Mouse (Mus musculus): ENCODE data around the gene Tgfb3. TPM values are rescaled to one million over a fixed set of nuclear protein-coding genes. Genes with fewer than 3 reads are reported as not detected.

Gene Tgfb3
- polyA plus RNA-seq, 1 experiment from 2014 or later: 8.5 TPM

DNA sequence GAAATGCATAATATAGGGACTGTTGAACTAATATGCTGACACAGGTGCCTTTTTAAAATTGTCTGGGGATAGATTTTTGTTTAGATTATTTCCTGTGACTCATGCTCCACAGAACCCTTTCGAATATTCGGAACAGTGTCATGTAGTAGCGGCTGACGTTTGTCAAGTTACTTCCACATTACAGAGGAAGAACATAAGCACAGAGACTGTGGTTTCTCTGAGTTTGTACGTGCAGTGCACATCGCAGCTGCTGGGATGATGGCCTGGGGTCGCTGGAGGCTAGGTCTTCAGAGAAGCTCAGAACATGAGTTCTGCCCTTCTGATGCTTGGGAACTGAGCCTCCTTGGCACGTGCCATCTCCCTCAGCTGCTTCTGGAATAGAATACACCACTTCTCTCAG is 31.5 kb downstream of the Tgfb3 start:
- no peak overlapping the region for H3K4me2 ChIP-seq
- peaks cover 9% of the 10 kb centered on the region; the same call in 1 of the 2 replicates for H3K9me3 ChIP-seq
- H3K4me1 ChIP-seq: no peaks in the 10 kb centered on the region; the same call in 1 of the 2 replicates
- H3K36me3 ChIP-seq (replicated peaks): peaks cover 8% of the 10 kb centered on the region
- H3K9ac ChIP-seq: no peak overlapping the region
- no peaks in the 10 kb centered on the region for H3K27me3 ChIP-seq
- WGBS: 90% methylated on average over 8 of the region's 8 CpGs
- ATAC-seq (ENCODE audit: low FRiP score): no peak
- no peak overlapping the region for H3K4me3 ChIP-seq (replicated peaks)
- H3K27ac ChIP-seq: no peak overlapping the region

DNA sequence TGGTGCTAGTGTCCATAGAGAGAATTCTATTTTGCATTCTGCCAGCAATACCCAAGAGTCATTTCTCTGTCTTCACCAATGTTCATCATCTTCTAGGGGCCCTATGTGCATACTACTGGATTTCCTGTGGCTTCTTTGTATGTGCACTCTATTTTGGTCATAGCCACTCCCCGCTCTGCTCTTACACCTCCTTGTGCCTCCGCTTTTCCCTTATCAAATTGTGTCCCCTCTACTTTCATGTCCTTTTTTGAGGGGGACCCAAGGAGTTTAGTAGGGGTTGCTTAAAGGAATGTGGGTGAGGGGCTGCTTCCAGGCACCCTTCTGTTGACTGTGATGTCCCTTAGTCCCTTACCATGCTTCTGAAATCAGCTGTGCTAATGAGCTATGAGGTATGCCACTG is 32.1 kb downstream of the Tgfb3 start:
- H3K4me3 ChIP-seq (replicated peaks): no peak overlapping the region
- no peaks in the 10 kb centered on the region for H3K27me3 ChIP-seq
- 97% methylated on average over 2 of the region's 2 CpGs for WGBS
- peaks cover 9% of the 10 kb centered on the region; the same call in 1 of the 2 replicates for H3K9me3 ChIP-seq
- H3K9ac ChIP-seq: no peak overlapping the region
- peaks cover 8% of the 10 kb centered on the region for H3K36me3 ChIP-seq (replicated peaks)
- H3K4me2 ChIP-seq: no peak overlapping the region
- H3K4me1 ChIP-seq: no peaks in the 10 kb centered on the region; the same call in 1 of the 2 replicates
- ATAC-seq (ENCODE audit: low FRiP score): no peak
- H3K27ac ChIP-seq: no peak overlapping the region

DNA sequence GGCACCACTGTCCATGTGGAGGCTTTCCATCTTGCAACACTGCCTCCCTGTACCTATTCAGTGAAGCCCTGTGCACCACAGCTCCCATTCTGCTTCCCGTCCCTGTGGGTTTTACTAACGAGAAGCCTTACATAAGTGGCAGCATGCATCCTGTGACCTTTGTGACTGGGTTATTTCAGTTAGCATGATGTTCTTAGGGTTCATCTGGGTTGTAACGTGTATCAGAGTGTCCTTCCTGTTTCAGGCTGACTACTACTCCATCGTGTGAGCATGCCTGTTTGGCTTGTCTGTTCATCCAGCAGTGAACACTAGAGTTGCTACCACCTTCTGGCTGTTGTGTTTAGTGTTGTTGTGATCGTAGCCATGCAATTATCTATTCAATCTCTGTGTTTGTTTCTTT is 32.7 kb downstream of the Tgfb3 start:
- H3K9me3 ChIP-seq: peaks cover 9% of the 10 kb centered on the region; the same call in 1 of the 2 replicates
- no peaks in the 10 kb centered on the region for H3K27me3 ChIP-seq
- no peak overlapping the region for H3K9ac ChIP-seq
- H3K36me3 ChIP-seq (replicated peaks): peaks cover 8% of the 10 kb centered on the region
- no peaks in the 10 kb centered on the region; the same call in 1 of the 2 replicates for H3K4me1 ChIP-seq
- no peak for ATAC-seq (ENCODE audit: low FRiP score)
- 74% methylated on average over 5 of the region's 5 CpGs for WGBS
- H3K4me2 ChIP-seq: no peak overlapping the region
- H3K27ac ChIP-seq: no peak overlapping the region
- no peak overlapping the region for H3K4me3 ChIP-seq (replicated peaks)

DNA sequence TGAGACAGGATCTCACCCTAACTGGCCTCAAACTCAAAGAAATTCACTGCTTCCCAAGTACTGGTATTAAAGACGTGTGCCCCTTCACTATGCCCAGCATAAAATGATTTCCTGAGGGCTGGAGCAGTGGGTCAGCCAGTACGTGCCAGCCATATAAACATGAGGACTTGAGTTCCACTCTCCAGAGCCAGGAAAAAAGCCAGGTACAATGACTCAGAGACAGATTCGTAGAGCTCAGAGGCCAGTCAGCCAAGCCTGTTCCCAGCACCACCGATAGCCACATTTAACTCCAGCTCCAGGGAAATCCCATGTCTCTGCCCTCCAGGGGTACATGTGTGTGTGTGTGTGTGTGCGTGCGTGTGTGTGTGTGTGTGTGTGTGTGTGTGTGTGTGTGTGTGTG is 39.1 kb downstream of the Tgfb3 start:
- Histone ChIP-seq H3K4me3 (replicated peaks) (no peak overlapping the region), H3K9me3 (peaks cover 9% of the 10 kb centered on the region; the same call in 1 of the 2 replicates), H3K4me1 (peaks cover 17% of the 10 kb centered on the region), H3K4me2 (no peak overlapping the region), H3K27ac (no peak overlapping the region), H3K9ac (no peak overlapping the region), H3K36me3 (replicated peaks) (peaks cover 8% of the 10 kb centered on the region), H3K27me3 (no peaks in the 10 kb centered on the region)
- ATAC-seq (ENCODE audit: low FRiP score): no peak
- WGBS: 89% methylated on average over 6 of the region's 6 CpGs

DNA sequence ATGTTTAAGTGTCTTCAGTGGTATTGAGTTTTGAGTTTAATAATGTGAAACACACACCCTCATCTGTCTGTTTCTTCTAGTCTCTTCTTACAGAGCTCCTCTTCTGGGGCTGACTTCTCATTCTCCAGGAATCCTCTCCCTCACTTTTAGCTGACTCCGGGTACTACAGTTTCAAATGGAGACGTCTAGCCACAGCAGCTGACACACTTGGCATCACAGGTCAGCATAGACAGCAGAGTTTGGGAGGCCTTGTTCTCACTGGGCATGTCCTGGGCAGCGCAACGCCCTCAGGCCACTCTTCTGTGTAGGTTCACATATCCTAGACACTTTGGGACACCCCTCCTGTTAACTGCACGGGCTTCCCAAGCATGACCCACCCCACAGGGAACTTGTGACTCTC is 39.8 kb downstream of the Tgfb3 start:
- ATAC-seq (ENCODE audit: low FRiP score): no peak
- Histone ChIP-seq H3K27me3 (no peaks in the 10 kb centered on the region), H3K4me3 (replicated peaks) (no peak overlapping the region), H3K36me3 (replicated peaks) (peaks cover 8% of the 10 kb centered on the region), H3K27ac (no peak overlapping the region), H3K9ac (no peak overlapping the region), H3K4me2 (no peak overlapping the region), H3K9me3 (peaks cover 9% of the 10 kb centered on the region; the same call in 1 of the 2 replicates), H3K4me1 (peaks cover 17% of the 10 kb centered on the region)
- 79% methylated on average over 5 of the region's 5 CpGs for WGBS

DNA sequence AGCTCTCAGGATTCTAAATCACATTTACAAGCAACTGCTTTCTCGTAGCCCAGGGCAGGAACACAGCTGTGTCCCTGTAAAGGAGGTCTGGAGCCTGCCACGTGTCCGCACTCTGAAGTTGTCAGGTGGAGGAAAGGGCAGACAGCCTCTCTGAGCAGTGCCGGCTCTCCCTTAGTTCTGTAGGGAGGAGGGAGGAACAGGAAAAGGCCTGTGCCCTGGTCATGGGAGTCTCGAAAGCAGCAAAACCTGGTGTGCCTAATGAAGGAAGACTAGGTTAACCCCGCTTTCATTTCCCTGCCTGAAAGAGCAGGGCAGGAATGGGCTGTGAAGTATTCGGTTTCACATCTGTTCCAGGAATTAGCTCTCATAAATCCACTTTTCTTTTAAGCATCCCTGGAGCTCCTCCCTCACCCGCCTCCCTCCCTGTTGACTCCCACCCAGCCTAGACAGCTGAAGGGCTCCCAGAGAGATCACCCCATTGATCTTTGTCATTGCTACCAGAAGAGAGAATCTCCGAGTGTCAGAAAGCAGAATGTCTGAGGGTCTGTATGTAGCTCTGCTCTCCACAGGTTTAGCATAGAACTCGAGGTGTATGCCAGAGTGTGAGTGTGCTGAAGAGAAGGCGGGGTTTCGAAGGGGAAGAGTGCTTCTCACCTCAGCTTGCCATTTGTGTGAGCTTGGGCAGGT is 41.5 kb downstream of the Tgfb3 start:
- 26% methylated on average over 12 of the region's 12 CpGs for WGBS
- no peaks in the 10 kb centered on the region for H3K36me3 ChIP-seq (replicated peaks)

DNA sequence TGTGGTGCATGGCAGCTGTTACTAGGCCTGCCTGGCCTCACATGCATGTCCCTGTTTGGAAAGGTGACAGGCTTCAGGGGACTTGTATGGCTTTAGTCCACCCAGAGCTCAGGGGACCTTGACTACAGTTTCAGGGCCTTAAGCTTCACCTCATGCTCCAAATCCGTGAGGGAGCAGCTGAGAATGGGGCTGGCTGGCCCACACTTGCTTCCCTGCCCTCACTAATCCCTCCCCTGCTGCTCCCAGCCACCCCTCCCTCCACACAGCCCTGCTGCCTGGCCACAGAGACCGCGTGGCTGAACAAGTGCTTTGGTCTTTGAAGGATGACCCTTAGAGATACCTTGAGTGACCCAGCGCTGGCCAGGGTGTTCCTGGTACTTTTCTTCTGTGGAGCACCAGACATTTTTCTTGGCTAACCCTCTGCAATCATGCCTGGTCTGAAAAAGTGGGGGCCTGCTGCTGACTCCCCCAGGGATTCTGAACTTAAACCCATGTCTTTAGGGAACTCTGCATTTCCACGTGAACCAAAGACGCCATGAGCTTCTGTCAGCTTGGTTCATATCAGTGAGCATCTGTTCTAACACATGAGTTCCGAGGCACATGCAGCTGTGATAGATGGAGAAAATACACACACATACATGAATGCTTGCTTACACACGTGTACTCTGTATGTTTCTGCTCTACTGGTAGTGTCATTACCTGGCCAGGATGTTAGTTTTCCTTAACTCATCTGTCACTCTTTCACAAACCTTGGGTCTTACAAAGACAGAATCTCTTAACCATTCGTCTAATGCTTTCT is 42.3 kb downstream of the Tgfb3 start:
- Histone ChIP-seq H3K4me3 (replicated peaks) (no peak overlapping the region), H3K9ac (no peak overlapping the region), H3K4me1 (peaks cover 17% of the 10 kb centered on the region), H3K9me3 (no peaks in the 10 kb centered on the region), H3K27me3 (no peaks in the 10 kb centered on the region), H3K27ac (no peak overlapping the region), H3K36me3 (replicated peaks) (no peaks in the 10 kb centered on the region), H3K4me2 (no peak overlapping the region)
- ATAC-seq (ENCODE audit: low FRiP score): no peak
- WGBS: 38% methylated on average over 9 of the region's 9 CpGs

More for the DNA sequence above, 41.5 kb downstream of the Tgfb3 start:
- Histone ChIP-seq H3K4me2 (no peak overlapping the region), H3K27ac (no peak overlapping the region), H3K27me3 (no peaks in the 10 kb centered on the region), H3K9ac (no peak overlapping the region), H3K4me3 (replicated peaks) (no peak overlapping the region), H3K4me1 (peaks cover 17% of the 10 kb centered on the region), H3K9me3 (no peaks in the 10 kb centered on the region)
- 0 out of 2 replicates have a peak, but pooled peaks have one; percentile 41 for ATAC-seq (ENCODE audit: low FRiP score)

DNA sequence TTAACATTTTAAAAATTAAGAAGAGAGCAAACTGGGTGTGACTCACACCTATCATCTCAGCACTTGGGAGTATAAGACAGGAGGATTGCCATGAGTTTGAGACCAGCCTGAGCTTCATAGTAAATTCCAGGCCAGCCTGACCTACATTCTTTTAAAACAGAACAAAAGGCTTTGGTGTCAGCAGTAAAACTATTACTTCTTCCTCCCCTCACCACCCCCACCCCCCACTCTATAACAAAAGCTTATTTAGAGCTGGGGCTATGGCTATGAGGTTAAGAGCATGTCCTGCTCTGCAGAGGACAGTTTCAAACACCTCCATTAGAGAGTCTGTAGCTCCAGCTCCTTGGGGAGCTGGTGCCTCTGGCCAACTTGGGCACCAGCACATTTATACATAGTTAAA is 43.3 kb downstream of the Tgfb3 start:
- Histone ChIP-seq H3K9me3 (no peaks in the 10 kb centered on the region), H3K4me1 (peaks cover 17% of the 10 kb centered on the region), H3K27me3 (no peaks in the 10 kb centered on the region), H3K9ac (no peak overlapping the region), H3K36me3 (replicated peaks) (no peaks in the 10 kb centered on the region), H3K4me2 (no peak overlapping the region), H3K4me3 (replicated peaks) (no peak overlapping the region), H3K27ac (no peak overlapping the region)
- no peak for ATAC-seq (ENCODE audit: low FRiP score)

DNA sequence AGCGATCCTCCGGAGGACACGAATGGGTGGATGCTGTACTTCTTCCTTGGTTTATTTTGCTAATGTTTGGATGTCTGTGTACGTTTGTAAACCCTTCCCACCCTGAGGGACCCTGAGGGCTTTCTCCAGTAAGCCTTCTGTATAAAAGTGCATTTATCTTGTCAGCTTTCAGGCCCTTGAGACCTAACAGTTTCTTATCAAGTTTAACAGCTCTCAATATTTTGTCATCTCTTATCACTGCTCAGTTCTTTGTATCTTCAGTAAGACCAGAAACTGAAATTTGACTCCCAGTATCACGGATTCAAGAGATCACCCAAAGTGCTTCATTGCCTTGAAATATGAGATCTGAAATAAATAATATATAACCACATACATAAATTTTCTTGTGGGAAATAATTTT is 47.9 kb downstream of the Tgfb3 start:
- H3K36me3 ChIP-seq (replicated peaks): no peaks in the 10 kb centered on the region
- H3K9me3 ChIP-seq: no peaks in the 10 kb centered on the region
- 87% methylated on average over 5 of the region's 5 CpGs for WGBS
- H3K27ac ChIP-seq: no peak overlapping the region
- no peak for ATAC-seq (ENCODE audit: low FRiP score)
- H3K9ac ChIP-seq: no peak overlapping the region
- no peak overlapping the region for H3K4me2 ChIP-seq
- no peaks in the 10 kb centered on the region for H3K4me1 ChIP-seq
- no peak overlapping the region for H3K4me3 ChIP-seq (replicated peaks)
- no peaks in the 10 kb centered on the region for H3K27me3 ChIP-seq

DNA sequence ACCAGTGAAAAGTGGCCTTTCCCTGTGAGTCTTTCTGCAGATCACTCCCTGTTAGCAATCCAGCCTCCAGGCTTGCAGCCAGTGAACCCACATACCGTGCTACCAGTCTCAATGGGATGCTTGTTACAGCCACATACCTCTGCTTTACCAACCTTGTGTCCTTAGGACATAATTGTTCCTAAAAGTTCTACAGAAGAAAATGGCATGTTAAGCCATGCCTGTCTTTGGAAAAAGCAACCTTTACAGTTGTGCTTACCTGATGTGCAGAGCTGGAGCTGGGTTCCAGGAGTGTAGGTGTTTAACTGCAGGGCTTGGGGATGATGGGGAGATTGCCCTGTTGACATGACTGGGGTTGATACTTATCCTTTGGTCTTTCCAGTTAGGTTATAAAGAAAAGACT is 51.1 kb downstream of the Tgfb3 start:
- ATAC-seq (ENCODE audit: low FRiP score): no peak
- 96% methylated on average over 1 of the region's 1 CpGs for WGBS
- Histone ChIP-seq H3K27me3 (no peaks in the 10 kb centered on the region), H3K27ac (no peak overlapping the region), H3K9ac (no peak overlapping the region), H3K4me1 (no peaks in the 10 kb centered on the region; the same call in 1 of the 2 replicates), H3K9me3 (no peaks in the 10 kb centered on the region), H3K4me2 (no peak overlapping the region), H3K36me3 (replicated peaks) (no peaks in the 10 kb centered on the region), H3K4me3 (replicated peaks) (no peak overlapping the region)

DNA sequence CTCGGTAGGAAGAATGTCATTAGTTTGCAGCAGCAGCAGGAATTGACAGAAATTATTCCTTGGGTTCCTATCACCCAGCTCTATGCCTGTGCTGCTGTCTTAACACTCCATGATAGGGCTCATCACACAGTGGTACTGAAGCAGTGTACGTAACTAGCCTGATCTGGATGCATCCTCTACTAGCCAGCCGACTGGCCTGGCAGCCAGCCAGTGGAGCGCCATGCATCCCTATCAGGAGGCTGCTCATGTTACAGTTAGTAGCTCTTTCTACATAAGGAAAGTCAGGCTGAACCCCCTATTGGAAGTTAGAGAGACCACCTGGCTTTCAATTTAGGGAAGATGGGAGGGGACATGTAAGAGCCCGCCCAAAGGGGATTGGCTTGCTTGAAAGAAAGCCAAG is 51.8 kb downstream of the Tgfb3 start:
- no peaks in the 10 kb centered on the region for H3K27me3 ChIP-seq
- WGBS: 76% methylated on average over 5 of the region's 5 CpGs
- no peaks in the 10 kb centered on the region for H3K36me3 ChIP-seq (replicated peaks)
- no peaks in the 10 kb centered on the region; the same call in 1 of the 2 replicates for H3K4me1 ChIP-seq
- no peak overlapping the region for H3K4me3 ChIP-seq (replicated peaks)
- ATAC-seq (ENCODE audit: low FRiP score): peak; percentile 44; the same call in 1 of the 2 replicates
- H3K27ac ChIP-seq: no peak overlapping the region
- H3K9ac ChIP-seq: no peak overlapping the region
- no peaks in the 10 kb centered on the region for H3K9me3 ChIP-seq
- no peak overlapping the region for H3K4me2 ChIP-seq

DNA sequence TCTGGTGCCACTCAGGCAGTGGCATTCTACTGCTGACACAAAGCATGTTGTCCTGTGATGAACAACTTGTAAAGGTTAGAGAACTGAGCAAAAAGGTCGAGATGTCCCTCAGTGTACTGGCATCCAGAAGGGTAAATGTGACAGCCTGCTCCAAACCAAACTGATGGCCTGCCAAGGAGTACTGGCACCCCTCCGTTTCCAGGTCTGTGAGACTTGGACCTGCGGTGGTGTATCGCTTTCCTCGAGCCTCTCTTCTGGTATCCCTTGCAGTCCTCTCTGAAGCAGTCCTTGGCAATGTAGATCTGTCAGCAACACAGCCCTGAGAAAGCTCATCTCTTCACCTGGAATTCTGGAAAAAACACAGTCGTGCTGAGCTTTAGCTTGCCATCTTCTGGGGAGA is 53.4 kb downstream of the Tgfb3 start:
- 89% methylated on average over 6 of the region's 6 CpGs for WGBS
- Histone ChIP-seq H3K4me1 (no peaks in the 10 kb centered on the region; the same call in 1 of the 2 replicates), H3K9ac (no peak overlapping the region), H3K27me3 (no peaks in the 10 kb centered on the region), H3K4me2 (no peak overlapping the region), H3K9me3 (no peaks in the 10 kb centered on the region), H3K4me3 (replicated peaks) (no peak overlapping the region), H3K36me3 (replicated peaks) (no peaks in the 10 kb centered on the region), H3K27ac (no peak overlapping the region)
- ATAC-seq (ENCODE audit: low FRiP score): no peak

All from forebrain, embryonic 12.5 days (tissue).